Mouse (Mus musculus): ENCODE measurements around the gene Cd209f. TPM values are rescaled to one million over a fixed set of nuclear protein-coding genes. Genes with fewer than 3 reads are reported as not detected.

Gene Cd209f
- total and polyA plus RNA-seq, 2 experiments from 2014 or later, result 0.62 TPM; not detected in 1

Other genes starting within 250 kb of the Cd209f start
- not detected in 2 replicates for gene Cd209d, start 227.3 kb downstream of the Cd209f start, total RNA-seq (2014; rRNA removed)
- not detected in 2 replicates for gene Cd209d, start 227.3 kb downstream of the Cd209f start, polyA plus RNA-seq (2015; fragmentation: Nextera tagmentation; extraction: Ambion mirVana)
- not detected in 2 replicates for gene Cd209b, start 179.0 kb downstream of the Cd209f start, total RNA-seq (2014; rRNA removed)
- 0.18 TPM in 1 of 2 replicates, not detected in the other for gene Cd209b, start 179.0 kb downstream of the Cd209f start, polyA plus RNA-seq (2015; fragmentation: Nextera tagmentation; extraction: Ambion mirVana)
- gene Cd209c, start 151.1 kb downstream of the Cd209f start, total RNA-seq (2014; rRNA removed), result not detected in 2 replicates
- gene Cd209c, start 151.1 kb downstream of the Cd209f start, polyA plus RNA-seq (2015; fragmentation: Nextera tagmentation; extraction: Ambion mirVana), result 0.15 and 0.16 TPM in 2 replicates
- 0.76 TPM in 1 of 2 replicates, not detected in the other for gene Cd209g, start 28.3 kb upstream of the Cd209f start, total RNA-seq (2014; rRNA removed)
- gene Cd209g, start 28.3 kb upstream of the Cd209f start, polyA plus RNA-seq (2015; fragmentation: Nextera tagmentation; extraction: Ambion mirVana), result not detected in 2 replicates
- 156 and 159 TPM in 2 replicates for gene Evi5l, start 60.7 kb upstream of the Cd209f start, total RNA-seq (2014; rRNA removed)
- gene Evi5l, start 60.7 kb upstream of the Cd209f start, polyA plus RNA-seq (2015; fragmentation: Nextera tagmentation; extraction: Ambion mirVana), result 82.5 and 90.3 TPM in 2 replicates
- 12.7 and 14.8 TPM in 2 replicates for gene Prr36, start 111.6 kb upstream of the Cd209f start, total RNA-seq (2014; rRNA removed)
- 28.8 and 37.2 TPM in 2 replicates for gene Prr36, start 111.6 kb upstream of the Cd209f start, polyA plus RNA-seq (2015; fragmentation: Nextera tagmentation; extraction: Ambion mirVana)
- gene Lrrc8e, start 121.0 kb upstream of the Cd209f start, total RNA-seq (2014; rRNA removed), result not detected in 2 replicates
- gene Lrrc8e, start 121.0 kb upstream of the Cd209f start, polyA plus RNA-seq (2015; fragmentation: Nextera tagmentation; extraction: Ambion mirVana), result 0.08 TPM in 1 of 2 replicates, not detected in the other
- gene Map2k7, start 132.9 kb upstream of the Cd209f start, total RNA-seq (2014; rRNA removed), result 26.3 and 45.8 TPM in 2 replicates
- gene Map2k7, start 132.9 kb upstream of the Cd209f start, polyA plus RNA-seq (2015; fragmentation: Nextera tagmentation; extraction: Ambion mirVana), result 19.2 and 24.4 TPM in 2 replicates
- 1.3 TPM in 1 of 2 replicates, not detected in the other for gene Gm49320, start 133.0 kb upstream of the Cd209f start, total RNA-seq (2014; rRNA removed)
- 0.10 and 0.67 TPM in 2 replicates for gene Gm49320, start 133.0 kb upstream of the Cd209f start, polyA plus RNA-seq (2015; fragmentation: Nextera tagmentation; extraction: Ambion mirVana)
- 8.4 and 18.6 TPM in 2 replicates for gene Tgfbr3l, start 142.4 kb upstream of the Cd209f start, total RNA-seq (2014; rRNA removed)
- gene Tgfbr3l, start 142.4 kb upstream of the Cd209f start, polyA plus RNA-seq (2015; fragmentation: Nextera tagmentation; extraction: Ambion mirVana), result 1.1 and 1.3 TPM in 2 replicates
- 56.8 and 58.2 TPM in 2 replicates for gene Snapc2, start 147.2 kb upstream of the Cd209f start, total RNA-seq (2014; rRNA removed)
- gene Snapc2, start 147.2 kb upstream of the Cd209f start, polyA plus RNA-seq (2015; fragmentation: Nextera tagmentation; extraction: Ambion mirVana), result 56.0 and 65.5 TPM in 2 replicates
- gene Ctxn1, start 153.4 kb upstream of the Cd209f start, total RNA-seq (2014; rRNA removed), result 111 and 113 TPM in 2 replicates
- 452 and 513 TPM in 2 replicates for gene Ctxn1, start 153.4 kb upstream of the Cd209f start, polyA plus RNA-seq (2015; fragmentation: Nextera tagmentation; extraction: Ambion mirVana)
- 65.7 and 67.9 TPM in 2 replicates for gene Timm44, start 170.1 kb upstream of the Cd209f start, total RNA-seq (2014; rRNA removed)
- gene Timm44, start 170.1 kb upstream of the Cd209f start, polyA plus RNA-seq (2015; fragmentation: Nextera tagmentation; extraction: Ambion mirVana), result 33.7 and 35.1 TPM in 2 replicates
- gene Ccl25, start 219.4 kb upstream of the Cd209f start, total RNA-seq (2014; rRNA removed), result 9.9 and 11.8 TPM in 2 replicates
- 18.4 and 19.2 TPM in 2 replicates for gene Ccl25, start 219.4 kb upstream of the Cd209f start, polyA plus RNA-seq (2015; fragmentation: Nextera tagmentation; extraction: Ambion mirVana)
- gene Elavl1, start 219.6 kb upstream of the Cd209f start, total RNA-seq (2014; rRNA removed), result 49.2 and 66.6 TPM in 2 replicates
- 46.7 and 60.7 TPM in 2 replicates for gene Elavl1, start 219.6 kb upstream of the Cd209f start, polyA plus RNA-seq (2015; fragmentation: Nextera tagmentation; extraction: Ambion mirVana)

All from forebrain, postnatal 0 days (tissue).